Mouse (Mus musculus) bone marrow macrophage, adult 2 months (primary cell): ENCODE results near the gene Tubgcp2.

Experiments used
- CTCF ChIP-seq: IDR thresholded peaks from 2 replicates; pipeline ENCODE4 v1.5.1; 2012; ENCODE audit warnings: low read depth, mild to moderate bottlenecking, low read length, moderate library complexity
- POLR2A ChIP-seq: IDR thresholded peaks from 2 replicates; pipeline ENCODE4 v1.6.1; 2012; ENCODE audit warnings: mild to moderate bottlenecking, low read depth, low read length, borderline replicate concordance

GRCm38 (mm10) chr7:139970216-139970919, 66.1 kb downstream of the Tubgcp2 start:
- TF ChIP-seq CTCF (no peak), POLR2A (no peak)
